Mouse (Mus musculus): ENCODE measurements around the gene Ryr2.

DNA sequence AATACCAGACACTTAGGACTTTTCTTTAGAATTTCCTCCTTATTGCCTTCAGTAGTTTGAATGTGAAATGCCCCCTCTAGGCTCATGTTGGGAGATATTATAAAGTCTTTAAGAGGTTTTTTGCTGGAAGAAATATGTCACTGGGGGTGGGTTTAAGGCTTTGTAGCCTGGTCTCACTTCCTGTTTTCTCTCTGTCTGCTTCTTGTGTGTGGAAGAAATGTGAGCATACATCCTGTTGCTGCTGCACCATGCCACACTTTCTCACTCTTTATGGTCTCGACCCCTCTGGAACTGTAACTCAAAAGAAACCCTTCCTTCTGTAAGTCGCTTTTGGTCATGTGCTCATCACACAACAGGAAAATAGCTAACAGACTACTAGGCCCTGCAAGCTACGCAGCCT is 147.9 kb downstream of the Ryr2 start:
- TF ChIP-seq CTCF (IDR thresholded peaks at IDR 0.05; ENCODE audit: extremely low read depth, insufficient read depth, low read length) (no peak), POLR2A (IDR thresholded peaks at IDR 0.05; ENCODE audit: extremely low read depth, insufficient read depth, low read length) (no peak)
